Mouse (Mus musculus) CH12.LX (cell line): ENCODE results near the gene Mrps22. TPM values are rescaled to one million over a fixed set of nuclear protein-coding genes. Genes with fewer than 3 reads are reported as not detected.

Source experiments
- DNase-seq: peaks from one replicate; pipeline ENCODE4 v3.0.0-alpha.2; 2013; ENCODE audit errors: extremely low read depth
- H3K27ac ChIP-seq: 2 replicates; pipeline ENCODE4 v1.5.1; 2012; ENCODE audit warnings: low read depth, mild to moderate bottlenecking, control low read depth, moderate library complexity; ENCODE audit not compliant: insufficient read depth
- H3K27me3 ChIP-seq: replicated peaks from 2 replicates; pipeline ENCODE3; 2012; ENCODE audit warnings: inconsistent platforms
- H3K36me3 ChIP-seq, 2 experiments: replicated peaks in 1 of 2; 2 replicates each; pipeline versions ENCODE3 to v1.6.1; 2012; ENCODE audit warnings: inconsistent platforms in 1 of 2, low read length in 1 of 2, mild to moderate bottlenecking in 1 of 2, mixed read lengths in 1 of 2, moderate library complexity in 1 of 2; ENCODE audit not compliant: control insufficient read depth in 1 of 2, insufficient read depth in 1 of 2
- H3K4me1 ChIP-seq, 2 experiments: 2 replicates each; pipeline ENCODE4 v1.6.1; 2012; ENCODE audit warnings: inconsistent platforms in 1 of 2, moderate library complexity in 1 of 2; ENCODE audit not compliant: insufficient read depth in 2 of 2, control insufficient read depth in 1 of 2
- H3K4me2 ChIP-seq: 2 replicates; pipeline ENCODE4 v1.6.1; 2012; ENCODE audit warnings: low read depth, mild to moderate bottlenecking, control low read depth; ENCODE audit not compliant: poor library complexity, insufficient read depth, severe bottlenecking
- H3K4me3 ChIP-seq, 3 experiments: fragments of 150-350 bp in 1 of 3; sonication (generic) in 1 of 3; replicated peaks in 1 of 3; 2 replicates each; pipeline versions ENCODE3 to v1.5.1; 2011 to 2012; ENCODE audit warnings: low read depth in 2 of 3, low read length in 2 of 3, mild to moderate bottlenecking in 2 of 3, moderate library complexity in 2 of 3, control low read depth in 1 of 3, improper control_type of control experiment in 1 of 3, inconsistent platforms in 1 of 3, mixed read lengths in 1 of 3; ENCODE audit not compliant: poor library complexity in 1 of 3
- H3K79me2 ChIP-seq: replicated peaks from 2 replicates; pipeline ENCODE4 v1.6.1; 2012; ENCODE audit warnings: mild to moderate bottlenecking, moderate library complexity; ENCODE audit not compliant: control insufficient read depth, poor library complexity, insufficient read depth, severe bottlenecking; ENCODE audit errors: extremely low read depth
- H3K9ac ChIP-seq: 2 replicates; pipeline ENCODE4 v1.6.1; 2012; ENCODE audit warnings: low read depth, mild to moderate bottlenecking, control low read depth, moderate library complexity; ENCODE audit not compliant: insufficient read depth
- H3K9me3 ChIP-seq: replicated peaks from 2 replicates; pipeline ENCODE3; 2012; ENCODE audit warnings: low read length, inconsistent platforms, mixed read lengths
- BHLHE40 ChIP-seq: IDR thresholded peaks from 2 replicates; pipeline ENCODE4 v1.6.1; 2011; ENCODE audit warnings: mild to moderate bottlenecking, low read depth, low read length, improper control_type of control experiment
- CHD1 ChIP-seq: IDR thresholded peaks from 2 replicates; pipeline ENCODE4 v1.6.1; 2012; ENCODE audit warnings: low read depth, low read length, improper control_type of control experiment, inconsistent platforms
- CHD2 ChIP-seq: IDR thresholded peaks from 2 replicates; pipeline ENCODE4 v1.6.1; 2011; ENCODE audit warnings: low read length, improper control_type of control experiment
- CTCF ChIP-seq, 2 experiments: IDR thresholded peaks in 1 of 2; conservative IDR thresholded peaks in 1 of 2; 2 replicates each; pipeline ENCODE4 v1.5.1; 2011 to 2012; ENCODE audit warnings: low read depth in 2 of 2, low read length in 2 of 2, improper control_type of control experiment in 1 of 2, inconsistent platforms in 1 of 2, mild to moderate bottlenecking in 1 of 2, moderate library complexity in 1 of 2
- E2F4 ChIP-seq: IDR thresholded peaks from 2 replicates; pipeline ENCODE4 v1.6.1; 2011; ENCODE audit warnings: low read depth, low read length, improper control_type of control experiment; ENCODE audit not compliant: insufficient replicate concordance
- ELF1 ChIP-seq: IDR thresholded peaks from 2 replicates; pipeline ENCODE4 v1.6.1; 2014; ENCODE audit warnings: low read depth, mild to moderate bottlenecking, inconsistent platforms, low read length, improper control_type of control experiment
- EP300 ChIP-seq: IDR thresholded peaks from 2 replicates; pipeline ENCODE4 v1.6.1; 2011; ENCODE audit warnings: low read length, improper control_type of control experiment
- GABPA ChIP-seq: IDR thresholded peaks from 2 replicates; pipeline ENCODE4 v1.6.1; 2012; ENCODE audit warnings: low read depth, low read length, improper control_type of control experiment, inconsistent platforms; ENCODE audit not compliant: insufficient replicate concordance
- HCFC1 ChIP-seq: IDR thresholded peaks from 2 replicates; pipeline ENCODE4 v1.6.1; 2012; ENCODE audit warnings: low read depth, mild to moderate bottlenecking, inconsistent platforms, low read length, improper control_type of control experiment
- IRF4 ChIP-seq: IDR thresholded peaks from 2 replicates; pipeline ENCODE4 v1.6.1; 2014; ENCODE audit warnings: low read depth, mild to moderate bottlenecking, inconsistent platforms, low read length, improper control_type of control experiment
- JUN ChIP-seq: IDR thresholded peaks from 2 replicates; pipeline ENCODE4 v1.6.1; 2011; ENCODE audit warnings: low read depth, mild to moderate bottlenecking, low read length, improper control_type of control experiment, moderate library complexity; ENCODE audit not compliant: insufficient read depth
- KAT2A ChIP-seq: IDR thresholded peaks from 2 replicates; pipeline ENCODE4 v1.6.1; 2012; ENCODE audit warnings: low read length, improper control_type of control experiment, inconsistent platforms; ENCODE audit not compliant: insufficient replicate concordance
- MAFK ChIP-seq: IDR thresholded peaks from 2 replicates; pipeline ENCODE4 v1.6.1; 2011; ENCODE audit warnings: low read length, improper control_type of control experiment; ENCODE audit not compliant: insufficient replicate concordance
- MAX ChIP-seq: IDR thresholded peaks from 2 replicates; pipeline ENCODE4 v1.6.1; 2011; ENCODE audit warnings: low read length, improper control_type of control experiment
- MAZ ChIP-seq: IDR thresholded peaks from 2 replicates; pipeline ENCODE4 v1.6.1; 2012; ENCODE audit warnings: low read depth, mild to moderate bottlenecking, inconsistent platforms, low read length, improper control_type of control experiment, moderate library complexity
- MEF2A ChIP-seq: IDR thresholded peaks from 2 replicates; pipeline ENCODE4 v1.6.1; 2014; ENCODE audit warnings: low read depth, mild to moderate bottlenecking, inconsistent platforms, low read length, improper control_type of control experiment, borderline replicate concordance
- MXI1 ChIP-seq: IDR thresholded peaks from 2 replicates; pipeline ENCODE4 v1.6.1; 2011; ENCODE audit warnings: mild to moderate bottlenecking, low read depth, low read length, improper control_type of control experiment
- MYC ChIP-seq: IDR thresholded peaks from 2 replicates; pipeline ENCODE4 v1.6.1; 2011; ENCODE audit warnings: low read depth, mild to moderate bottlenecking, improper control_type of control experiment, low read length
- NRF1 ChIP-seq: IDR thresholded peaks from 2 replicates; pipeline ENCODE4 v1.6.1; 2014; ENCODE audit warnings: low read depth, mild to moderate bottlenecking, inconsistent platforms, low read length, improper control_type of control experiment, moderate library complexity
- POLR2AphosphoS2 ChIP-seq: IDR thresholded peaks from 2 replicates; pipeline ENCODE4 v1.6.1; 2011; ENCODE audit warnings: low read depth, low read length, improper control_type of control experiment
- RAD21 ChIP-seq: IDR thresholded peaks from 2 replicates; pipeline ENCODE4 v1.6.1; 2011; ENCODE audit warnings: low read depth, mild to moderate bottlenecking, low read length, improper control_type of control experiment, moderate library complexity
- TBP ChIP-seq: conservative IDR thresholded peaks from 2 replicates; pipeline ENCODE4 v1.6.1; 2011; ENCODE audit warnings: low read depth, low read length, improper control_type of control experiment
- TCF12 ChIP-seq: IDR thresholded peaks from 2 replicates; pipeline ENCODE4 v1.6.1; 2014; ENCODE audit warnings: low read depth, mild to moderate bottlenecking, inconsistent platforms, low read length, improper control_type of control experiment
- USF1 ChIP-seq: IDR thresholded peaks from 2 replicates; pipeline ENCODE4 v1.6.1; 2014; ENCODE audit warnings: low read depth, mild to moderate bottlenecking, inconsistent platforms, low read length, improper control_type of control experiment
- ZC3H11A ChIP-seq: IDR thresholded peaks from 2 replicates; pipeline ENCODE4 v1.6.1; 2012; ENCODE audit warnings: low read depth, mild to moderate bottlenecking, inconsistent platforms, low read length, improper control_type of control experiment
- ZKSCAN1 ChIP-seq: IDR thresholded peaks from 2 replicates; pipeline ENCODE4 v1.6.1; 2012; ENCODE audit warnings: low read depth, inconsistent platforms, low read length, improper control_type of control experiment, borderline replicate concordance
- ZMIZ1 ChIP-seq: IDR thresholded peaks from 2 replicates; pipeline ENCODE4 v1.6.1; 2012; ENCODE audit warnings: low read depth, mild to moderate bottlenecking, inconsistent platforms, low read length, improper control_type of control experiment
- ZNF384 ChIP-seq: IDR thresholded peaks from 2 replicates; pipeline ENCODE4 v1.6.1; 2012; ENCODE audit warnings: low read depth, low read length, improper control_type of control experiment, inconsistent platforms
- dilution Hi-C: fragments of 300-500 bp; cut with MboI; formaldehyde crosslinking; loops from 2 replicates; pipeline ENCODE4 v1.14.3; 2020; ENCODE audit warnings: low sequenced_read_pairs; ENCODE audit not compliant: extremely low pct_unique_long_range_greater_than_20kb, extremely low pct_ligation_motif_present
- in situ Hi-C: fragments of 300-500 bp; cut with MboI; formaldehyde crosslinking; loops from 3 replicates; pipeline ENCODE4 v1.14.3; 2019; ENCODE audit warnings: low sequenced_read_pairs, low pct_ligation_motif_present, low pct_unique_long_range_greater_than_20kb, mixed read lengths
- polyA plus RNA-seq: library from polyadenylated mRNA; unstranded; fragments of >175 nt; gene quantifications from 2 replicates; pipeline ENCODE4 v1.2.1, GENCODE M21; 2012; ENCODE audit warnings: low read depth; ENCODE audit not compliant: insufficient read length
- total RNA-seq, 2 experiments: library from RNA; depleted of rRNA; stranded (reverse); fragments of 300-350 nt in 1 of 2; fragments of >200 nt in 1 of 2; gene quantifications; 2 replicates each; pipeline ENCODE4 v1.2.3; 2012 to 2014

Mrps22 gene
- total and polyA plus RNA-seq, 3 experiments: 63.0 to 112 (median 65.0) TPM

DNA sequence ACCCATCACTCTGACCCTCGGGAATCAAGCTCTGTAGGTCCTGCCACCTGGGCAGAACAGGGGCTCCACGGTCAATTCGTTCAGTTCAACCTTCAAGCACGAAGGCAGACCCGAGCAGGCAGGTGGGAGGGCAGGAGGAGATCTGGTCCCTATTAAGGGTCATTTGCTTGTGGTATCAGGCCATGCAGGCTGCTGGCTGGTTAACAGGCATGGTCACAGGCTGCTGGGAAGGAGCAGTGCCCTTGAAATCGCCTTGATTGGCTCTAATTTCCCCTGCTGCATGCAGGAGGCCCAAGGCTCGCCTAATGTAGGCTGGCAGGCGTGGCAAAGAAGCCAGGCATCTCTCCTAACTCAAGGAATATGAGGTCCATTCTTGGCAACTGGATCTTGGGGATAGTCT is 49.1 kb upstream of the Mrps22 start:
- Histone ChIP-seq H3K27me3 (peaks cover 75% of the 10 kb centered on the region), H3K9ac (no peak overlapping the region), H3K27ac (no peak overlapping the region), H3K4me2 (no peak overlapping the region), H3K9me3 (no peaks in the 10 kb centered on the region), H3K4me3 (no peak overlapping the region), H3K79me2 (no peaks in the 10 kb centered on the region), H3K4me1 (no peaks in the 10 kb centered on the region), H3K36me3 (no peaks in the 10 kb centered on the region)
- TF ChIP-seq HCFC1 (no peak), POLR2AphosphoS2 (no peak), BHLHE40 (no peak), E2F4 (no peak), IRF4 (no peak), CTCF (conservative IDR thresholded peaks at IDR 0.05 in 1 of 2, IDR thresholded peaks at IDR 0.05 in 1 of 2; ENCODE audit: low read depth in 2 of 2, low read length in 2 of 2) (no peak), MYC (no peak), ZC3H11A (no peak), MXI1 (no peak), MEF2A (no peak), ZMIZ1 (no peak), EP300 (no peak), ZKSCAN1 (no peak), MAZ (no peak), NRF1 (no peak), MAX (no peak), ELF1 (no peak), CHD2 (no peak)
- in situ Hi-C loops: no loop called here
- DNase-seq: no peak
- dilution Hi-C loops: no loop called here

GRCm38 (mm10) chr9:98647418-98647817 is 46.0 kb upstream of the Mrps22 start:
- H3K79me2 ChIP-seq: no peaks in the 10 kb centered on the region
- no peak overlapping the region for H3K9ac ChIP-seq
- in situ Hi-C loops: loop anchor here (5.0 to 25.0 kb wide), 2 partner anchors 160 to 315 kb away; partner anchors contain the start of gene Foxl2
- dilution Hi-C loops: no loop called here
- no peaks in the 10 kb centered on the region for H3K36me3 ChIP-seq
- no peak overlapping the region for H3K27ac ChIP-seq
- no peaks in the 10 kb centered on the region for H3K9me3 ChIP-seq
- peaks cover 68% of the 10 kb centered on the region for H3K27me3 ChIP-seq
- no peak for TF ChIP-seq NRF1
- no peak for TF ChIP-seq ZNF384
- TF ChIP-seq CHD1: no peak
- TF ChIP-seq MXI1: no peak
- TF ChIP-seq HCFC1: no peak
- no peak for TF ChIP-seq ZMIZ1
- TF ChIP-seq KAT2A: no peak
- no peak for TF ChIP-seq RAD21
- TF ChIP-seq TBP: no peak
- TF ChIP-seq EP300: no peak
- no peak for TF ChIP-seq TCF12
- no peak for TF ChIP-seq MAFK
- TF ChIP-seq USF1: no peak
- TF ChIP-seq MAX: no peak
- TF ChIP-seq GABPA: no peak
- no peak for TF ChIP-seq JUN
- no peak for TF ChIP-seq MEF2A
- no peaks in the 10 kb centered on the region for H3K4me1 ChIP-seq
- no peak overlapping the region for H3K4me2 ChIP-seq
- DNase-seq: no peak
- no peak overlapping the region for H3K4me3 ChIP-seq
